Mouse (Mus musculus) embryonic fibroblast, embryonic 13.5 days (primary cell): ENCODE results near the gene Rnf115. TPM values are rescaled to one million over a fixed set of nuclear protein-coding genes. Genes with fewer than 3 reads are reported as not detected.
A peak's percentile ranks its signal among the peaks of the same experiment; 100 is the strongest.

Experiments
- H3K27ac ChIP-seq: 2 replicates; pipeline ENCODE4 v1.5.1; 2012; ENCODE audit warnings: low read length, control low read depth, inconsistent platforms; ENCODE audit not compliant: insufficient read depth
- H3K4me1 ChIP-seq: 2 replicates; pipeline ENCODE4 v1.6.1; 2011; ENCODE audit warnings: low read length; ENCODE audit not compliant: control insufficient read depth, insufficient read depth
- H3K4me3 ChIP-seq: 2 replicates; pipeline ENCODE4 v1.5.1; 2011; ENCODE audit warnings: mild to moderate bottlenecking, control low read depth, low read length; ENCODE audit not compliant: insufficient read depth
- CTCF ChIP-seq: IDR thresholded peaks from 2 replicates; pipeline ENCODE4 v1.5.1; 2011; ENCODE audit warnings: mild to moderate bottlenecking, control low read depth, low read length, moderate library complexity, borderline replicate concordance; ENCODE audit not compliant: insufficient read depth
- POLR2A ChIP-seq: IDR thresholded peaks from 2 replicates; pipeline ENCODE4 v1.6.1; 2011; ENCODE audit warnings: low read depth, mild to moderate bottlenecking, control low read depth, low read length, moderate library complexity
- polyA plus RNA-seq: library from polyadenylated mRNA; stranded (reverse); fragments of >200 nt; gene quantifications from 2 replicates; pipeline ENCODE4 v1.2.4, GENCODE M21; 2011; ENCODE audit warnings: low read depth; ENCODE audit not compliant: missing spikeins, insufficient read length

Rnf115 gene
- polyA plus RNA-seq, 1 experiment: 38.9 TPM

DNA sequence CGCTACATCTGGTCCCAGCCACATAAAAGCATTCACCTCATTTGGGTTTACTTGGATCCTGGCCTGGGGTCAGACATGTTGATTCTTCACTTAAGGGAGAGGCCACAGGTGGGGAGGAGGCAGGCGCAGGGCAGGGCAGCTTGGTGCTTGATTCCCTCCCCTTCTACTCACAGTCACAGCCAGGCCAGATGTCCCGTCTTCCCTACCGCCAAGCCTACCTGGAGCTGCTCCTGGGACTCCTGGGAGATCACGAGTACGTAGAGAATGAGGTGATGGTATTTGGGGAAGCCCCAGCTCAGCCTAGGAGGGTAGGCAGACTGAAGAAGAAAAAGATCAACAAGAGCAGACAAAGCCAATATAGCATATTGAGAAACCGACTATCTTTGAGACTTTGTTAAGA is 20.5 kb upstream of the Rnf115 start:
- Histone ChIP-seq H3K4me3 (no peak overlapping the region), H3K4me1 (no peaks in the 10 kb centered on the region), H3K27ac (no peak overlapping the region)
- no peak for TF ChIP-seq POLR2A
- TF ChIP-seq CTCF: no peak

DNA sequence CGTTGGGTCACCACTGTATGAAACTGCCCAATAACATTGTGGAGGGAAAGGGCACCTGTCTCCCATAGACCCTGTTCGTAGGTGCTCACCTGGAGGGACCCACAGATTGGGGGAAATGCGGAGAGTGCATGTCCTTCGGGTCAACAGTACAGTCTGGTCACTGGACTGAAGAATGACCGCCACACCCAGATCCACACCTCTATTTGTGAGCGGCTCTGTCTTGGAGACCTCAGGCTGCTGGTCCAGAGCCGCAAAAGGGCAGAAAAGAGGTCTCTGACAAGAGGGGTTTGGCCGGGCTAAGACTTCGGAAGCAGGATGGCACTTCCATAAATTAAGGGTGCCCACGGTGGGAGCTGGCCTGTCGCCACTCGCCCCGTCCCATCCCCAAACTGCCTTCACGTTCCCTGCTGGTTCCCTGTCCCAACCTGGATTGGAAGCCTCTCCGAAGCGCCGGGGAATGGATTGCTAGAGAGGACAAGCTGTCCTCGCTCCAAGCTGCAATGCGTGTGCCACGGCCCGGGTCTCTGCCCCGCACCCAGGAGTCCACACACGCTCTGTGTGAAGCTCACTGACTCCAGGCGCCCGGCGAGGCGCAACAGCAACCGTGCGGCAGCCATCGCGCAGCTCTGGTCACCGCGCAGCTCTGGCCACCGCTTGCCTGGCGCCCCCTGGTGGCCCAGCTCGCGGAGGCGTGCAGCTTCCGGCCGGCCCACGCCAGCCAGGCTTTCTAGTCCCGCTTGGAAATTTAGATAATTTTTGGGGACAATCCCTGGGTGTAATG is 19.4 kb upstream of the Rnf115 start, which contains the start of gene Nudt17:
TSS of gene Nudt17 (minus strand) at position 660 of the 781 bp plus-strand sequence.
- TF ChIP-seq CTCF: peak; percentile 82
- no peak for TF ChIP-seq POLR2A
- no peak within 1 kb of the TSS for H3K27ac ChIP-seq
- peak within 1 kb of the TSS; percentile 36 for H3K4me3 ChIP-seq
- H3K4me1 ChIP-seq: no peaks in the 10 kb centered on the region

DNA sequence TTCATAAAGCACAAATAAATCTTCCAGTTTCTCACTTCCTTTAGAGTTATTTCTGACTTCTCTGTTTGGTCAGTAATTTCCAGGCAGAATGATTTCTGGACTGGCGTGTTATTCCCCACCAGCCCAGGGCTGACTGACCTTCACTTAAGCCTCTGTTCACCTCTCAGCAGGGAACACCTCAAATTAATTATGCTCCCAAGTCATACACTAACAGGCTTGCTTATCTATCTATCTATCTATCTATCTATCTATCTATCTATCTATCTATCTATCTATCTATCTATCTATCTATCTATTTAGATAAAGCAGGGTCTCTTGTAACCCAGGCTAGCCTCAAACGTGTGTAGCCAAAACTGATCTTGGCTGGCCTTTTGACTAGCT is 18.8 kb upstream of the Rnf115 start:
- no peak overlapping the region for H3K27ac ChIP-seq
- no peak overlapping the region for H3K4me3 ChIP-seq
- TF ChIP-seq CTCF (no peak), POLR2A (no peak)
- H3K4me1 ChIP-seq: no peaks in the 10 kb centered on the region

DNA sequence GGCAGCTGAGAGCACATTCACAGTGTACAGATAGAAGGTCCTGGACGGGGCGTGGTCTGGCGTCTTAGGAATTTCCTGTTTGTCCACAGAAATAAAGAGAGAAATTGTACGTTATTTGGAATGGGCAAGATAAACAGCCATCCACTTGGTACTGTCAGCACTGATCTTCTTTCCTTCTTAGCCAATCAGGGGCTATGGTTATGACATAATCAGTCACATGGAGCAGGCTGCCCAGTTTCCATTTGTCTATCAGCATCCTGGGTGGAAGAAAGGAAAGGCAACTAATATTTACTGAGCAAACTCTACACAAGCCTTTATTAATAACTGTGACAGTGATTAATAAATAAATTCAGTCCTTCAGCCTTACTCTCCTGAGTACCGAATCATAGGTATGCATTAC is 13.2 kb upstream of the Rnf115 start:
- TF ChIP-seq POLR2A: no peak
- no peak for TF ChIP-seq CTCF
- H3K4me1 ChIP-seq: no peaks in the 10 kb centered on the region
- no peak overlapping the region for H3K27ac ChIP-seq
- H3K4me3 ChIP-seq: no peak overlapping the region

DNA sequence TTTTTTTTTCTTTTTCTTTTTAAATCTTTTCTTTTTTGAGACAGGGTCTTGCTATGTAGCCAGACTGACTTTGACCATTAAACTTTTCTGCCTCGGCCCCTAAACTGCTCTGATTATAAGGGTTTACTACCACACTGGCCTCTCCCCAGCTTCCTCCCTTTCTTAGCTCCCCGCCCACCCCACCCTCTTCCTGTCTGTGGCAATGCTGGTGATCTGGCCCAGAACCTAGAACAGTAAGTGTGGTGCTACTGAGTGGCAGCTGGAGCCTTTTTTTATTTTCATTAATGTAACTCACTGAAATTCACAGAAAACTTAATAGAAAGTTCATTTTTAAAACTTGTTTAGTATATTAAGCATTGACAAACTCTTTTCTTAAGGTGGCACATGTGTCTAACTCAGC is 11.6 kb upstream of the Rnf115 start:
- Histone ChIP-seq H3K4me1 (no peaks in the 10 kb centered on the region), H3K27ac (no peak overlapping the region), H3K4me3 (no peak overlapping the region)
- no peak for TF ChIP-seq CTCF
- TF ChIP-seq POLR2A: no peak

DNA sequence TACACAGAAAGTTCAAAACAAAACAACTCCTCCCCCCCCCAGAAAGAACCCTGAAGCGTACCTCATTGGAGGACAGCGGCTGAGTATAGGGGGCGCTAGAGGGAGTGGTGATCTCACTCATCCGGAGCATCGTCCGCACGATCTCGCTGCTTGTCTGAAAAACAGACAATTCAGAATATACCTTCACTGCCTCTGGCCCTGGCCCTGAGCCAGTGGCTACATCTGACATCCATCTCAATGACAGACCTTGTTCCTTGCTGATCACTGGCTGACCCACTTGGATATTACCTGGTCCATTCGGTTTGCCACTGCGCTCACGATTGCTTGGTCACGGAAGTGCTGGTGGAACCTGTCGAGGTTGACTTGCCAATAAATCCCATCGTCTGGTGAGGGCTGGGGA is 8.3 kb upstream of the Rnf115 start:
- H3K27ac ChIP-seq: no peak overlapping the region
- no peak overlapping the region for H3K4me3 ChIP-seq
- TF ChIP-seq POLR2A (no peak), CTCF (peak; percentile 39; the same call in 1 of the 2 replicates)
- H3K4me1 ChIP-seq: no peaks in the 10 kb centered on the region

DNA sequence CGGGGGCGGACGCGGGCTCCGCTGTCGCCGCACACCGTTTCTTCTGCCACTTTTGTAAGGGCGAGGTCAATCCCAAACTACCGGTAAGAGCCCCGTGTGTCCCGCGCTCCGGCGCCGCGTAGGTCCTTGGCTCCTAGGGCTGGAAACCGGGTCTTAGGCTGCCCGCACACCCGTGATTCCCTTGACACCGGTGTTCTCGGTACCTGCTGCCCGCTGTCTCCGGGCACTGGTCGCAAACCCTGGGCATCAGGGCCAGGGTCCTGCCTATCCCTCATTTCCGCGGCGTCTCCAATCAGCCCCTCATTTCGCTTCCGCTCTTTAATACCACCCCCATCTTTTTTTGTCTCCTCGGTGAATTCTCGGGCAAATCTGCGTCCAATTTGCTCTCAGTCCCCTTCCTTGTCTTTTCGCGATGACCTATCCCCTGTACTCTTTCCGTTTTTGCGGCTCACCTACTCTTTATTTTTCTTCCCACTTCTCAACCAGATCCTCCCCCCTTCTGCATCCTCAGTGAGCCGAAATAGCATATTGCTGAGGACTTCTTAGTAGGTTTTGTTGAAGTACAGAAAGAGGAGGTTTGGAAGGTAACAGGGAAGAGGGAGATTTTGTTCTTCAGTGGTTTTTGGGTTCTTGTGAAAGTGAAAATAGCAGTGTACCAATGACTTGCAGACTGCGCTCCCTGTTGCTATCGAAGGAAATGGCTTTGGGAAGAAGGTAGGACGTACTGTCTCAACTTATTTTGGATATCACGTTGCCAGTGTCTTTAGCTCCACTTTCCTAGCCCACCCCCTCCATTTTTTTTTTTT is 567 bp downstream of the Rnf115 start:
- peak overlapping the region; percentile 70 for H3K27ac ChIP-seq
- peak overlapping the region; percentile 88 for H3K4me3 ChIP-seq
- TF ChIP-seq POLR2A (no peak), CTCF (no peak)
- H3K4me1 ChIP-seq: peaks cover 6% of the 10 kb centered on the region; the same call in 1 of the 2 replicates

DNA sequence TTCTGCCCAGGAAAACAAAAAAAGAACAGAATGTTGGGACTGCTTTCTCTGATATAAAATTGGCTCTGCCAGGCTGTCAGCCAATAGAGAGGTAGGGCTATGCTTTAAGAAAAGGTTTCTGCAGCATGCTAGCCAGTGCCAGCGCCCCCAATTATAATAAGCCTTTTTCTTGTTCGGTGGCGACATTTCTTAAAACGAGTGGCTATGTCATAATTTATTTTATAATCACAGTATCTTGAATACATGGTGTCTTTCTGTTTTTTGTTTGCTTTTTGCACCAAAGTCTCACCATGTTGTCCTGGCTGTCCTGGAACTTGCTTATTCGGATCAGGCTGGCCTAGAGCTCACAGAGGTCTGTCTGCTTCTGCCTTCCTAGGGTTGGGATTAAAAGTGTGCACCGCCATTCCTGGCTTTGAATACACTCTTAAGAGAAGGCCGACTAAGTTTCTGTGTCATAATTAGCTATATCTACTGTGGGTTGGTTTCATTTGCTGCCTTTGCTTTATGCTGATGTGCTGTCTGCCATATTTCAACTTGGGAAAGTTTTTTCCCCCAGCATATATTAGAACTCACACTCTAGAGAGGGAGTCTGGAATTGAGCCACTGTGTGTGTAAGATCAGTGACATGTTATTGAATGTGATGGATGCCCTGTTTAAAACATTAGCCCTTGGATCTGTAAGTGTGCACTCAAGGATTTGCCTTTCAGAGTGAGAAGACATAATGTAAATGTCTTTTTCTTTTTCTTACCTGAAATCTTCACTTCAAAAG is 1.4 kb downstream of the Rnf115 start:
- TF ChIP-seq POLR2A: no peak
- no peak for TF ChIP-seq CTCF
- peak overlapping the region; percentile 88 for H3K4me3 ChIP-seq
- peak overlapping the region; percentile 70 for H3K27ac ChIP-seq
- peaks cover 6% of the 10 kb centered on the region; the same call in 1 of the 2 replicates for H3K4me1 ChIP-seq

DNA sequence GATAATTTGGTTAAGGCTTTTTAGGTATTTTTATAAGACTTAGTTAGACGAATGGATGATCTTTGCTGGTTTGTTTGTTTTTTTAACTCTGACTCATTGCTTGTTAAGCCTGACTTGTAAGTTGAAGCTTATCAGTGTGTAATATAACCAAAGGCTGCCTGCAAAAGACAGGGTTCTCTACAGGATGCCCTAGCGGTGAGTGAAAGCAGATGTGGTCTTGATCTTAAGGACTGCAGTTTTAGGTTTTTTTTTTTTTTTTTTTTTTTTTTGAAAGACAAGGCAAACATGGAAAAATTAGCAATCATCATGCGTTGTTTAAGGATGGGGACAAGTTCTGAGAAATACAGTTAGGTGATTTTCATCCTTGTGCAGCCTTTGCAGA is 1.9 kb downstream of the Rnf115 start:
- no peak overlapping the region; the same call in 1 of the 2 replicates for H3K4me3 ChIP-seq
- TF ChIP-seq CTCF: no peak
- no peak for TF ChIP-seq POLR2A
- no peak overlapping the region for H3K27ac ChIP-seq
- peaks cover 6% of the 10 kb centered on the region; the same call in 1 of the 2 replicates for H3K4me1 ChIP-seq
